Mouse (Mus musculus) embryonic facial prominence, embryonic 15.5 days (tissue): ENCODE data around the gene Igfbp6. TPM values are rescaled to one million over a fixed set of nuclear protein-coding genes. Genes with fewer than 3 reads are reported as not detected.

Experiments
- polyA plus RNA-seq: library from polyadenylated mRNA; unstranded; fragments of >200 nt; fragmentation: Nextera tagmentation; extraction: Ambion mirVana; gene quantifications from 2 replicates; pipeline ENCODE4 v1.2.1, GENCODE M21; 2015

Gene Igfbp6
- polyA plus RNA-seq, 1 experiment from 2014 or later = 8.3 TPM

Other genes with a start within 250 kb of the Igfbp6 start
- gene Krt4, start 219.6 kb upstream of the Igfbp6 start, polyA plus RNA-seq = 212 and 217 TPM in 2 replicates
- 67.2 and 70.6 TPM in 2 replicates for gene Krt79, start 204.0 kb upstream of the Igfbp6 start, polyA plus RNA-seq
- 11.5 and 14.1 TPM in 2 replicates for gene Krt78, start 190.1 kb upstream of the Igfbp6 start, polyA plus RNA-seq
- 131 and 181 TPM in 2 replicates for gene Krt8, start 139.9 kb upstream of the Igfbp6 start, polyA plus RNA-seq
- 87.8 and 119 TPM in 2 replicates for gene Krt18, start 116.2 kb upstream of the Igfbp6 start, polyA plus RNA-seq
- gene Eif4b, start 70.6 kb upstream of the Igfbp6 start, polyA plus RNA-seq = 107 and 113 TPM in 2 replicates
- gene Tns2, start 43.9 kb upstream of the Igfbp6 start, polyA plus RNA-seq = 45.5 and 57.2 TPM in 2 replicates
- gene Spryd3, start 8.1 kb upstream of the Igfbp6 start, polyA plus RNA-seq = 27.4 and 31.7 TPM in 2 replicates
- gene Soat2, start 6.2 kb downstream of the Igfbp6 start, polyA plus RNA-seq = 0.21 and 0.41 TPM in 2 replicates
- 61.5 and 62.7 TPM in 2 replicates for gene Zfp740, start 58.9 kb downstream of the Igfbp6 start, polyA plus RNA-seq
- gene Csad, start 60.4 kb downstream of the Igfbp6 start, polyA plus RNA-seq = 99.1 and 106 TPM in 2 replicates
- gene Itgb7, start 87.6 kb downstream of the Igfbp6 start, polyA plus RNA-seq = 5.8 and 6.8 TPM in 2 replicates
- 112 and 123 TPM in 2 replicates for gene Rarg, start 113.2 kb downstream of the Igfbp6 start, polyA plus RNA-seq
- 1.6 and 1.7 TPM in 2 replicates for gene Gm9918, start 126.2 kb downstream of the Igfbp6 start, polyA plus RNA-seq
- 84.0 and 88.6 TPM in 2 replicates for gene Mfsd5, start 135.1 kb downstream of the Igfbp6 start, polyA plus RNA-seq
- 20.2 and 24.5 TPM in 2 replicates for gene Espl1, start 151.9 kb downstream of the Igfbp6 start, polyA plus RNA-seq
- 398 and 407 TPM in 2 replicates for gene Pfdn5, start 181.8 kb downstream of the Igfbp6 start, polyA plus RNA-seq
- gene Myg1, start 187.3 kb downstream of the Igfbp6 start, polyA plus RNA-seq = 95.6 and 99.4 TPM in 2 replicates
- 61.2 and 63.0 TPM in 2 replicates for gene Aaas, start 206.4 kb downstream of the Igfbp6 start, polyA plus RNA-seq
- 35.4 and 35.8 TPM in 2 replicates for gene Sp7, start 222.8 kb downstream of the Igfbp6 start, polyA plus RNA-seq